Mouse (Mus musculus): ENCODE data around the gene Elmo1. TPM values are rescaled to one million over a fixed set of nuclear protein-coding genes. Genes with fewer than 3 reads are reported as not detected.
A peak's percentile ranks its signal among the peaks of the same experiment; 100 is the strongest.

The Elmo1 gene
- total RNA-seq, 2 experiments from 2014 or later: 28.1 to 30.9 TPM

- no peak for DNase-seq (ENCODE audit: extremely low spot score in 1 of 2, low spot score in 1 of 2)
Measured at GRCm38 (mm10) chr13:20250069-20250668, 159.8 kb downstream of the Elmo1 start.

DNA sequence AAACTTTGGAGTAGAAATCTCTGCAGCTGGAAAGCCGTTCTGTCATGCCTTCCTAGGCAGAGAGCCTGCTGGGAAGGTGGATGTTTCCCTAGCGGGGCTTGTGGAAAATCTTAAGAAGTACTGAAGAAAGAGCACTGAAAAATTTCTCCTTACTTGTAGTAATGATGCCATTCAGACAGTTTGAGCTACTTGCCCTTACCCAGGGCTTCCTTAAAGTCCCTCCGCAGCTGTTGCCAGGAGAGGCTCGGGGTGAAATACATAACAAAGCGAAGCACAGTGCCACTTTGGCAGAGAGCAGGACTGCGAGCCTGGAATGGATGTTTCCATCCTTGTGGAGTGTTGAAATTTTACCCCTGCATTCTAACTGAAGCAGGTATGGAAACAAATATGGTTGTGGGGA lies 164.5 kb downstream of the Elmo1 start:
- DNase-seq (ENCODE audit: extremely low spot score in 1 of 2, low spot score in 1 of 2): no peak

GRCm38 (mm10) chr13:20255380-20255779 lies 165.0 kb downstream of the Elmo1 start:
- no peak for DNase-seq (ENCODE audit: extremely low spot score in 1 of 2, low spot score in 1 of 2)

DNA sequence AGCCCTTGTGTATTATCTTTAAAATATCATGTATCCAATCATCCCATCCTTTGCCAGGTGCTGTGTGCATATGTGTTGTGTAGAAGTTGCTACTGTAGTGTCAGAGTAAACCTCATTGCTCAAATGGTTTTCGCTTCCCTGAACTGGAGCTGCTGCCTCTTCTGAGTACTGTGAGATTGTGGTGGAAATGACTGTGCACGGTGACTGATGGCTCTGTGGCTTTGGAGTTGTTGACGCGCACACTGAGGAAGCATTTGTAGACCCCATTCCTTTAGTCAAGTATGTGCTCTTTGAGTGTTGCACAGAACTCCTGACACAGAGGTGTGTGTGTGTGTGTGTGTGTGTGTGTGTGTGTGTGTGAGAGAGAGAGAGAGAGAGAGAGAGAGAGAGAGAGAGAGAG lies 166.2 kb downstream of the Elmo1 start:
- DNase-seq (ENCODE audit: extremely low spot score in 1 of 2, low spot score in 1 of 2): no peak

GRCm38 (mm10) chr13:20257562-20258525 lies 167.4 kb downstream of the Elmo1 start:
- no peak for DNase-seq (ENCODE audit: extremely low spot score in 1 of 2, low spot score in 1 of 2)

GRCm38 (mm10) chr13:20263173-20263572 lies 172.8 kb downstream of the Elmo1 start:
- DNase-seq (ENCODE audit: extremely low spot score in 1 of 2, low spot score in 1 of 2): no peak

- no peak for DNase-seq (ENCODE audit: extremely low spot score in 1 of 2, low spot score in 1 of 2)
Measured at GRCm38 (mm10) chr13:20270148-20270547, 179.8 kb downstream of the Elmo1 start.

- no peak for DNase-seq (ENCODE audit: extremely low spot score in 1 of 2, low spot score in 1 of 2)
Measured at GRCm38 (mm10) chr13:20271799-20272198, 181.4 kb downstream of the Elmo1 start.

DNA sequence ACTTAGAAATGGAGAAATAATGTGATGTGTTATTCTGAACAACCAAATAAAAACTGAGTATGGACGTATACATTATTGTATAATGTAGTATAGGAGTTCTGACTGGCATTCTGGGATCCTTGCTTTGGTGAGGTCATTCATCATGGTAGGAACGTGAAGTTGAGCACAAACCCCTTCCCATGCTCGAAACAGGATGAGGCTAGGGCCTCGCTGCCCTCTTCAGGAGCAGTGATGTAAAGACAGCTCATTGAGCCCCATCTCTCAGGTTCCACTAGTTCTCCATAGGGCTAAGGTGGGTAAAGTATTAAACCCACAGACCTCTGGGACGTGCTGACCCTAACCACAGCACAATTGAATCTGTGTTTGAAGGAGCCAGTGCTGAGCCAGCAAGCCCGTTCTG lies 182.2 kb downstream of the Elmo1 start:
- no peak for DNase-seq (ENCODE audit: extremely low spot score in 1 of 2, low spot score in 1 of 2)

- DNase-seq (ENCODE audit: extremely low spot score in 1 of 2, low spot score in 1 of 2): no peak
Measured at GRCm38 (mm10) chr13:20279889-20280288, 189.5 kb downstream of the Elmo1 start.

GRCm38 (mm10) chr13:20283891-20284290 lies 193.5 kb downstream of the Elmo1 start:
- no peak for DNase-seq (ENCODE audit: extremely low spot score in 1 of 2, low spot score in 1 of 2)

GRCm38 (mm10) chr13:20286680-20287079 lies 196.3 kb downstream of the Elmo1 start:
- DNase-seq (ENCODE audit: extremely low spot score in 1 of 2, low spot score in 1 of 2): no peak

GRCm38 (mm10) chr13:20288393-20288792 lies 198.0 kb downstream of the Elmo1 start:
- DNase-seq (ENCODE audit: extremely low spot score in 1 of 2, low spot score in 1 of 2): no peak

- no peak for DNase-seq (ENCODE audit: extremely low spot score in 1 of 2, low spot score in 1 of 2)
Measured at GRCm38 (mm10) chr13:20290412-20290811, 200.0 kb downstream of the Elmo1 start.

DNA sequence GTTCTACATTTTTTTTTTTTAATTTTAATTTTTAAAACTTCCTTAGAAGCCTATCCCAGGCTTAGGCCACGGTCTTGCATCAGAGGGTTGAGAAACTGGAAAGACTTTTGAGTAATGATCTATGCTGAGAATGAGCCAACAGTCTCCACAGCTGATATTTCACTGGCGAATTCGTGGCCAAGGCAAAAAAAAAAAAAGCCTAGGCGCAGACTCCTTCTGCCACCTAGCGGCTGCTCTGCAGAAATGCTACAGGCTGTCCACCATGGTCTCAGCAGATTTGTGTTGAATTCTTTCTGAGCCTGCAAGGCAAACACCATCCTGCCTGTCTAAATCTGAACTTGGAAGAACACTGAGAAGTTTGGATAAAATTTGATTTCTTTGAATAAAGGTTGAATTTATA lies 202.0 kb downstream of the Elmo1 start:
- DNase-seq (ENCODE audit: extremely low spot score in 1 of 2, low spot score in 1 of 2): peak in 1 of 2 experiments; percentile 44

GRCm38 (mm10) chr13:20295278-20295970 lies 205.0 kb downstream of the Elmo1 start:
- DNase-seq (ENCODE audit: extremely low spot score in 1 of 2, low spot score in 1 of 2): no peak

DNA sequence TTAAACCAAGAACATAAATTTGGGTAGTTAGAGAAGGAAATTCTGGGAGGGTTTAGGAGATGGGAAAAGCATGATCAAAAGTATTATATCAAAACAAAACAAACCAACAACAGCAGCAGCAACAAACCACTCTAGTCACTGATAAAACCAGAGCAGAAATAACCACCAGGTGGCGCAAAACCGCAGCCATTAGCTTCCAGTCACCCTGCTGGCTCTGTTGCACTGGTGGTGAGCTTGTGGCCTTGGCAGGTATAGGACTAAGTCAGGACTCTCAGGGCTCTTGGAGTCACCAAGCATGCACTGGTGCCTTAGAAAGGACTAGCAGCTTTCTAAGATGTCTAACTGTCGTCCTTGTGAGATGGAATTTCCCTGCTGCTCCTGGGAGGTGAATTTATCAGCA lies 207.4 kb downstream of the Elmo1 start:
- DNase-seq (ENCODE audit: extremely low spot score in 1 of 2, low spot score in 1 of 2): peak; percentile 47 to 84

DNA sequence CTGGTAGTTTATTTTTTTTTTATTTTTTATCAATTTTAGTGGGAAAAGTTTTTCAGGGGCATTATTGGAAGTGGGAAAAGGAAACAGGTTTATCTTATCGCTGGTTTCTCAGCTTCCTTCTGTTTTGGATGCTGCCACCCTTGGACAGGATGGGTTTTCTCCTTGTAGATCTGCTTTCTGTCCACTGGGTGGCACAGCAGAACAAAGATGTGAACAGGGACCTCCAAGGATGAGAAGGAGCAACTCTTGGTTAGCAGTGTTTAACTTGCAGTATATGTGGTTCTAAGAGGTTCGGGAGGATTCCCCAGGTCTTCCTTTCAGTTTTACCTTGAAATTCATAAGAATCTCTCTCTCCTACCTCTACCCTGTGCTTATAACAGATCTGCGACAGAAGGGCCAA lies 209.0 kb downstream of the Elmo1 start:
- DNase-seq (ENCODE audit: extremely low spot score in 1 of 2, low spot score in 1 of 2): no peak

DNA sequence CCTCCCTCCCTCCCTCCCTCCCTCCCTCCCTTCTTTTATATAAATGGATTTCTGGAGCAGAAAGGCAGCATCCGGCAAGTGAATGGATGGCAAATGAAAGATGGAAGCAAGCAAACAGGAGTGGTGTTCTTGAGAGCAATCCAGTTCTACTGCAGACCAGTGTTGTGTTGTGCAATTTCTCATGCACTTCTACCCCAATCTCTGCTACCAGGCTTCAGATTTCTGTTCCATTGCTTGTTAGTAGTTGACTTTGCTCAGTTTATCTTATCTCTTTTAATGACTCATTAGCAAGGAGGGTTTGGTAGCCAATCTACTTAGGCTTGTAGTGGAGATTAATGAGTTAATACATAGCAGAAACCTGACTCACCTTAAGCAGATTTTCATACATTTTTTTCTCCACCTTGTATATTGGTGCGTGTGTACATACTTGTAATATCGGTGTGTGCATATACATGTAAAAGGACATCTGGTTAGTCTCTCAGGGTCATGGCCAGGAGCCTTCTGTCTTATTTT lies 209.7 kb downstream of the Elmo1 start:
- DNase-seq (ENCODE audit: extremely low spot score in 1 of 2, low spot score in 1 of 2): no peak

- no peak for DNase-seq (ENCODE audit: extremely low spot score in 1 of 2, low spot score in 1 of 2)
Measured at GRCm38 (mm10) chr13:20300626-20301025, 210.2 kb downstream of the Elmo1 start.

GRCm38 (mm10) chr13:20301760-20302159 lies 211.4 kb downstream of the Elmo1 start:
- no peak for DNase-seq (ENCODE audit: extremely low spot score in 1 of 2, low spot score in 1 of 2)

All from layer of hippocampus, postnatal 25 days (tissue).